Comparison of ENCODE assay signal across 8 mouse cellular contexts in genomic region chrX:37084318-37084926, GRCm38 (mm10). TPM values are rescaled to one million over a fixed set of nuclear protein-coding genes. Genes with fewer than 3 reads are reported as not detected.
DNase-seq lines count a peak whose midpoint lies in the region; ATAC-seq and TF ChIP-seq lines count a peak whose summit lies in the region.

No protein-coding gene starts in this region.

- intact Hi-C loops in heart, adult 2 months (cut with DNase I) = no loop called here

- peak overlapping the region; percentile 73 for H3K4me2 ChIP-seq in midbrain, embryonic 13.5 days (replicated peaks)

- peak; percentile 35 for ATAC-seq in midbrain, embryonic 13.5 days

- H3K36me3 ChIP-seq in heart, adult 2 months (ENCODE audit: control insufficient read depth, insufficient read depth, low read length) = peaks cover 6% of the 10 kb centered on the region
- peaks cover 34% of the 10 kb centered on the region for H3K36me3 ChIP-seq in E14TG2a.4 (ENCODE audit: insufficient read depth, low read length)
- peaks cover 23% of the 10 kb centered on the region for H3K36me3 ChIP-seq in limb, embryonic 10.5 days
- peaks cover 14% of the 10 kb centered on the region for H3K36me3 ChIP-seq in midbrain, embryonic 13.5 days

- 14% methylated on average over 19 of the region's 19 CpGs for WGBS in heart, adult 2 months
- 10% methylated on average over 19 of the region's 19 CpGs for WGBS in limb, embryonic 10.5 days
- WGBS in midbrain, embryonic 13.5 days = 18% methylated on average over 19 of the region's 19 CpGs

- no peak for TF ChIP-seq EP300 in heart, adult 2 months (IDR thresholded peaks at IDR 0.05; ENCODE audit: insufficient read depth, low read depth, low read length)

- no peak for TF ChIP-seq POLR2A in heart, adult 2 months (IDR thresholded peaks at IDR 0.05; ENCODE audit: insufficient read depth, low read depth, low read length)

- peak overlapping the region; percentile 67 for H3K9ac ChIP-seq in heart, adult 2 months (ENCODE audit: low read depth, low read length)
- H3K9ac ChIP-seq in midbrain, embryonic 13.5 days (replicated peaks) = peak overlapping the region; percentile 76

- no peaks in the 10 kb centered on the region for H3K27me3 ChIP-seq in heart, adult 2 months (ENCODE audit: control insufficient read depth, insufficient read depth, low read length)
- H3K27me3 ChIP-seq in E14TG2a.4 (ENCODE audit: insufficient read depth, low read length) = no peaks in the 10 kb centered on the region
- H3K27me3 ChIP-seq in limb, embryonic 10.5 days (ENCODE audit: low read depth, poor library complexity, severe bottlenecking) = no peaks in the 10 kb centered on the region
- no peaks in the 10 kb centered on the region for H3K27me3 ChIP-seq in midbrain, embryonic 13.5 days

- peak overlapping the region; percentile 80 for H3K27ac ChIP-seq in heart, adult 2 months
- peak overlapping the region; percentile 91 for H3K27ac ChIP-seq in limb, embryonic 10.5 days
- peak overlapping the region; percentile 86 for H3K27ac ChIP-seq in midbrain, embryonic 13.5 days

- H3K79me2 ChIP-seq in heart, adult 2 months (replicated peaks; ENCODE audit: control insufficient read depth, insufficient read depth, low read length) = no peaks in the 10 kb centered on the region

- H3K9me3 ChIP-seq in E14TG2a.4 (ENCODE audit: low read length) = no peaks in the 10 kb centered on the region
- no peaks in the 10 kb centered on the region for H3K9me3 ChIP-seq in limb, embryonic 10.5 days (replicated peaks)
- no peaks in the 10 kb centered on the region for H3K9me3 ChIP-seq in midbrain, embryonic 13.5 days

- H3K4me3 ChIP-seq in heart, adult 2 months = peak overlapping the region; percentile 66
- peak overlapping the region; percentile 89 for H3K4me3 ChIP-seq in E14TG2a.4 (replicated peaks; ENCODE audit: low read length)
- peak overlapping the region; percentile 62 for H3K4me3 ChIP-seq in limb, embryonic 10.5 days
- peak overlapping the region; percentile 62 for H3K4me3 ChIP-seq in midbrain, embryonic 13.5 days (replicated peaks)

- DNase-seq in heart, adult 2 months = no peak
- no peak for DNase-seq in heart, adult 9 months (ENCODE audit: low spot score in 2 of 2)
- DNase-seq in cerebellum, postnatal 14 days = peak; percentile 20 to 22
- peak; percentile 17 for DNase-seq in heart, postnatal 4 days
- peak; percentile 34 for DNase-seq in limb, embryonic 10.5 days (ENCODE audit: low spot score)
- DNase-seq in gastrocnemius, postnatal 25 days = no peak

- no peak for TF ChIP-seq CTCF in heart, adult 2 months (IDR thresholded peaks at IDR 0.05)
- TF ChIP-seq CTCF in E14TG2a.4 (conservative IDR thresholded peaks at IDR 0.05; ENCODE audit: low read length) = no peak

- H3K4me1 ChIP-seq in heart, adult 2 months (ENCODE audit: control insufficient read depth, insufficient read depth, low read length) = no peaks in the 10 kb centered on the region
- peaks cover 16% of the 10 kb centered on the region; the same call in 1 of the 2 replicates for H3K4me1 ChIP-seq in E14TG2a.4 (replicated peaks; ENCODE audit: low read depth, low read length)
- 0 out of 2 replicates have a peak, but pooled peaks cover 2% of the 10 kb centered on the region for H3K4me1 ChIP-seq in limb, embryonic 10.5 days
- H3K4me1 ChIP-seq in midbrain, embryonic 13.5 days (replicated peaks) = peaks cover 10% of the 10 kb centered on the region

RNA-seq across cellular contexts. Expression of gene Rpl39, which starts 0.8 kb away (rescaled TPM):
- total RNA-seq in heart, adult 2 months (2021) = 100 to 1,000 TPM; 289 to 325 TPM
- 57.3 and 86.8 TPM in 2 replicates for polyA plus RNA-seq in heart, adult 2 months (2012; rRNA removed)
- 100 to 1,000 TPM; 610 to 627 TPM for total RNA-seq in heart, postnatal 4 days (2021)
- polyA plus RNA-seq in limb, embryonic 10.5 days (2016; fragmentation: Nextera tagmentation; extraction: Ambion mirVana) = 429 and 521 TPM in 2 replicates
- polyA plus RNA-seq in midbrain, embryonic 13.5 days (2015; fragmentation: Nextera tagmentation; extraction: Ambion mirVana) = 354 and 378 TPM in 2 replicates
- total RNA-seq in gastrocnemius, postnatal 25 days (2021) = 100 to 1,000 TPM; 239 to 266 TPM

RNA-seq across cellular contexts. Expression of gene Upf3b, which starts 25.7 kb away (rescaled TPM):
- 1 to 10 TPM; 6.6 to 6.7 TPM for total RNA-seq in heart, adult 2 months (2021)
- polyA plus RNA-seq in heart, adult 2 months (2012; rRNA removed) = 2.6 and 4.5 TPM in 2 replicates
- 10 to 100 TPM in 1 of 2 experiments, 1 to 10 TPM in 1; 9.6 to 11.0 TPM for total RNA-seq in heart, postnatal 4 days (2021)
- 14.0 and 18.4 TPM in 2 replicates for polyA plus RNA-seq in limb, embryonic 10.5 days (2016; fragmentation: Nextera tagmentation; extraction: Ambion mirVana)
- 35.8 and 37.2 TPM in 2 replicates for polyA plus RNA-seq in midbrain, embryonic 13.5 days (2015; fragmentation: Nextera tagmentation; extraction: Ambion mirVana)
- total RNA-seq in gastrocnemius, postnatal 25 days (2021) = 1 to 10 TPM; 8.5 to 8.7 TPM

RNA-seq across cellular contexts. Expression of gene Sowahd, which starts 35.8 kb away (rescaled TPM):
- not detected for total RNA-seq in heart, adult 2 months (2021)
- not detected in 2 replicates for polyA plus RNA-seq in heart, adult 2 months (2012; rRNA removed)
- total RNA-seq in heart, postnatal 4 days (2021) = not detected
- 0.09 and 0.15 TPM in 2 replicates for polyA plus RNA-seq in limb, embryonic 10.5 days (2016; fragmentation: Nextera tagmentation; extraction: Ambion mirVana)
- polyA plus RNA-seq in midbrain, embryonic 13.5 days (2015; fragmentation: Nextera tagmentation; extraction: Ambion mirVana) = not detected in 2 replicates
- not detected for total RNA-seq in gastrocnemius, postnatal 25 days (2021)

RNA-seq across cellular contexts. Expression of gene Nkap, which starts 42.2 kb away (rescaled TPM):
- 1 to 10 TPM; 8.8 TPM for total RNA-seq in heart, adult 2 months (2021)
- 1.6 and 3.0 TPM in 2 replicates for polyA plus RNA-seq in heart, adult 2 months (2012; rRNA removed)
- total RNA-seq in heart, postnatal 4 days (2021) = 10 to 100 TPM; 14.2 to 15.1 TPM
- polyA plus RNA-seq in limb, embryonic 10.5 days (2016; fragmentation: Nextera tagmentation; extraction: Ambion mirVana) = 16.8 and 20.2 TPM in 2 replicates
- 23.7 and 26.3 TPM in 2 replicates for polyA plus RNA-seq in midbrain, embryonic 13.5 days (2015; fragmentation: Nextera tagmentation; extraction: Ambion mirVana)
- total RNA-seq in gastrocnemius, postnatal 25 days (2021) = 1 to 10 TPM; 6.4 to 8.3 TPM

Comparison
In these comparisons a context has a peak if more than half of its experiments do, and no peak if none do; other contexts are left out.
1. DNase-seq: peak in cerebellum, postnatal 14 days (2 of 2), heart, postnatal 4 days (single experiment) and limb, embryonic 10.5 days (single experiment); none in heart, adult 2 months (0 of 2), heart, adult 9 months (0 of 2) and gastrocnemius, postnatal 25 days (single experiment).
2. Peak in every context shown above with its lines, with median percentiles within 50 percentile points of each other: H3K27ac ChIP-seq and H3K4me3 ChIP-seq.